Mouse (Mus musculus): ENCODE measurements around the gene Ppt2. TPM values are rescaled to one million over a fixed set of nuclear protein-coding genes. Genes with fewer than 3 reads are reported as not detected.
A peak's percentile ranks its signal among the peaks of the same experiment; 100 is the strongest.

Ppt2 gene
- polyA plus RNA-seq, 1 experiment from 2014 or later: 27.5 TPM

DNA sequence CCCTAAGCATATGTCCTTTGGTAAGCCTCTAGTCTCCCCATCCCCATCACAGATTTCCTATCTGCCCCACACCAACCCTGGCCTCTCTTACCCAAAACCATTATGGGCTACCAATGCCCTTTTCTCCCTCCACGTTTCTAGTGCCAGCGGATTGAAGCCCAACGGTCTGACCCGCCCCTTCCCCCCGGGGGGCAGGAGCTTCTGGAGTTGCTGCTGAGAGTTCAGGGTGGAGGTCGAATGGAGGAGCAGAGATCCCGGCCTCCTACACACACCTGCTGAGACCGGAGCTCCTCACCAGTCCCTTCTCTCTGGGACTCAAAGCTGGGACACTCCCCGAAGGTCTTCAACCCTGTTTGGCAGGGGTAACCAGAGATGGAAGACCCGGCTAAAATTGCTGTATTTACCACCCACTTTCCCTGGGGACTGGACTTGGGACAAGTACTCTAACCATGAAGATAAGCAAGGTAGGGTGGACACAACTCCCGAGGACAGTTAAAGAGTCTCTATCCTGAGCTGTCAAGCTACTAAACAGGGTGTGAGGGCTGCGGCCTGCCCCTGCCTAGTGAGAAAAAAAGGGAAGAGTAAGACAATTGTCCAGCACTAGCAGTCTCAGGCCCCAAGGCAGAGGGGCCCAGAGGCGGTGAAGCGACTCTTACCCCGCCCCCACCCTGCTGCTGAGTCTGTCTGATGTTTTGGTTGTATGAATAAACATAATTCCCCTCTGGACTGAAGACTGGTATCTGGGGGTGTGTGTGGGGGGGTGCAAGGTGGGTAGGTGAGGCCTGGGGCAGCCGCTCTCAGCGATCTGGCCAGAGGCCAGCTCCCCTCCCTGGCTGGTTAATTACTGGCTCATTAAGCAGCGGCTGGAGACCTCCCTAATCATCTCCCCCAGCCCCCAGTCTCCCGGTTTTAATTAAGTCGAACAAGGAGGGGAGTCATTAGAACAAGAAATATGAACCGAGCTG, 37.0 kb downstream of the Ppt2 start, which contains the start of gene Pbx2:
TSS of gene Pbx2 (plus strand) at position 238 of the 965 bp plus-strand sequence.
- no peaks in the 10 kb centered on the region for H3K9me3 ChIP-seq (replicated peaks)
- no peak for ATAC-seq (ENCODE audit: insufficient number of reproducible peaks, low FRiP score, low TSS enrichment, low read depth)
- H3K27ac ChIP-seq (replicated peaks): peak within 1 kb of the TSS; percentile 98
- peak within 1 kb of the TSS; percentile 78 for H3K4me3 ChIP-seq (replicated peaks)
- H3K4me2 ChIP-seq (replicated peaks): peak within 1 kb of the TSS; percentile 78
- H3K36me3 ChIP-seq: peaks cover 20% of the 10 kb centered on the region
- H3K4me1 ChIP-seq: peaks cover 75% of the 10 kb centered on the region
- H3K9ac ChIP-seq: peak within 1 kb of the TSS; percentile 93
- no peaks in the 10 kb centered on the region for H3K27me3 ChIP-seq
- 4% methylated on average over 21 of the region's 21 CpGs for WGBS

DNA sequence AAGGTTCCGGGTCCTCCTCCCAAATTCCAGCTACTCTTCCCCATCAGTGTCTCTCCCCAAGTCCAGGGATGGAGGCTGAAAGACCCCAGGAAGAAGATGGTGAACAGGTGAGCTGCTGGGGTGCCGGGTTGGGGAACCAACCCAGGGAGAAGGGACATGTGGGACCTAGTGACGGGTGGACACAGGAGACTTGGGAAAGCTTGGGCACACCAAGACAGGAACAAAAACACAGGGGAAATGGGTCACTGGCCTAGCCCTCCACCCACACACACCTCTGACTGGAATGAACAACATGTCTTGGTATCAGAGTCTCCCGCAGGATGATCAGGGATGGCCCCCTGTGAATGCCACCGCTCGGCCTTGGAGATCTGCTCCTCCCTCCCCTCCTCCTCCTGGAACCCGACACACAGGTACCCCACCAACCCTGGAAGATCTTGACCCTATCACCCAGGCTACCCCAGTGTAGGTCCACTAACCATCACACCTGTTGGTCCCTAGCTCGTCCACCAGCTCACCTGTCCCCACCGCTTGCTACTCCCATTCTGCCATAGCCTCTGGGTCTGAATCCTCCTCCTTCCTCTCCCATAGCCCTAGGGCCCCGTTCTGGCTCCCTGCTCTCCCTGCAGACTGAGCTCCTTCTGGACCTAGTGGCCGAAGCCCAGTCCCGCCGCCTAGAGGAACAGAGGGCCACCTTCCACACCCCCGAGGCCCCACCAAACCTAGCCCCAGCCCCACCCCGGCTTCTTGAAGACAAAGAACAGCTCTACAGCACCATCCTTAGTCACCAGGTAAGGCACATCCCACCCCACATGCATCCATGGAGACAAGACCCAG, 37.9 kb downstream of the Ppt2 start:
- Histone ChIP-seq H3K36me3 (peaks cover 11% of the 10 kb centered on the region), H3K27me3 (no peaks in the 10 kb centered on the region), H3K4me3 (replicated peaks) (peak overlapping the region; percentile 16; the same call in 1 of the 2 replicates), H3K9ac (no peak overlapping the region), H3K27ac (replicated peaks) (peak overlapping the region; percentile 98), H3K9me3 (replicated peaks) (no peaks in the 10 kb centered on the region), H3K4me2 (replicated peaks) (peak overlapping the region; percentile 78), H3K4me1 (peaks cover 72% of the 10 kb centered on the region)
- WGBS: 63% methylated on average over 15 of the region's 15 CpGs
- no peak for ATAC-seq (ENCODE audit: insufficient number of reproducible peaks, low FRiP score, low TSS enrichment, low read depth)

DNA sequence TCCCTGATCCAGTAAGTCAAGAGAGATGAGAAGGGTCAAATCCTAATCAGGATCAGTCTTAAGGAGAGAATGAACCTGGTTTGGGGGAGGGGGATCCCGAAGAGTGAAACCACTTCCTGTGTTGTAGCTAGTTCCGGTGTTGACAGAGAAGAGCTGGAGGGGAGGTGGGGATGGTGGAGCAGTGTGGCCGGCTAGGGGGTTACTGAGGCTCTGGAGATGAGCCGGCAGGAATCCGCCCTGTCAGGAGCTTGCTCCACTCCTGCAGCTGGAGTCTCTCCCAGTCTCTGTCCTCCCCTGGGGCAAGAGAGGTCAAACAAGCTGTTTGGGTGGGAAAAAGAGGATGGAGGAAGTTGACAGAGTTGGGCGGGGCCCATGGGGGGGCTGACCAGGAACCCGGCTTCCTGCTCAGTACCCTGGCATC, 38.6 kb downstream of the Ppt2 start, which contains the start of gene Gpsm3:
TSS of gene Gpsm3 (plus strand) at position 126 of the 421 bp plus-strand sequence.
- peak within 1 kb of the TSS; percentile 98 for H3K27ac ChIP-seq (replicated peaks)
- peak within 1 kb of the TSS; percentile 78 for H3K4me2 ChIP-seq (replicated peaks)
- no peak for ATAC-seq (ENCODE audit: insufficient number of reproducible peaks, low FRiP score, low TSS enrichment, low read depth)
- peak within 1 kb of the TSS; percentile 16; the same call in 1 of the 2 replicates for H3K4me3 ChIP-seq (replicated peaks)
- no peaks in the 10 kb centered on the region for H3K9me3 ChIP-seq (replicated peaks)
- peaks cover 67% of the 10 kb centered on the region for H3K4me1 ChIP-seq
- H3K27me3 ChIP-seq: no peaks in the 10 kb centered on the region
- 14% methylated on average over 7 of the region's 7 CpGs for WGBS
- H3K9ac ChIP-seq: no peak within 1 kb of the TSS
- peaks cover 4% of the 10 kb centered on the region for H3K36me3 ChIP-seq

DNA sequence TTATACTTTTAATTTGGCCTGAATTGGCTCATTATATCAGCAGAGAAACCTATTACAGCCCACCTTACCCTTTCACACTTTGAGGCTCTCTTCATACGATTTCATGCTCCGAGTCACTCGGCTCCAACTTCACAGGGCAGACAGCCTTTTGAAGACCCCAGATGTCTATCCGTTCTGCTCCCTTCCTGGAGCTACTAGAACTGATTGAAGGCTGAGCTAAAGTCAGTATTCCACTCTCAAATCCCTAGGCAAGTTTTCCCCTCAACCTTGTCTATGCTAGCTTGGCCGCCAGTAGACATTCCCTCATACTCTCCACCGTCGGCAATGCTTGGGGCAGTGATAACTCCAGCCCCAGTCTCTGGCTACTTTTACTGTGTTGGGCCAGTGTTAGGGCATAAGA, 39.1 kb downstream of the Ppt2 start:
- H3K9ac ChIP-seq: no peak overlapping the region
- WGBS: 29% methylated on average over 7 of the region's 7 CpGs

DNA sequence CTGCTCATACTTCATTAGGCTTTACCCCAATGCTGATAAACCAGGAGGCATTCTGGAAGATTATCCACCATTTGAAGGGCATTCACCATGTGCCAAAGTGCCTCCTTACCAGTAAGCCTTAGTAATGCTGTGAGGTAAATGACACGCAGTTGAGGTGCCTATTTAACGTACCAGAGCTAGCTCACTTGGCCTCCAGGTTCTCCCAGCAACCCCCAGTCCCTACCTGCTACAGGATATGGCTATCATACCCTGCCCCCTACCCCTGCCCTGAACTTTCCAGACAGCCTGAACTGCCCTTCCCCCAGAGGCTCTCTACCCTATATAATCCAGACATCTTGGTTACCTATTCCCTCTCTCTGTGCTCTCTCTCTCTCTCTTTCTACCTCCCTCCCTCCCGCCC, 39.5 kb downstream of the Ppt2 start:
- H3K4me1 ChIP-seq: peaks cover 58% of the 10 kb centered on the region
- H3K27ac ChIP-seq (replicated peaks): no peak overlapping the region
- 49% methylated on average over 3 of the region's 3 CpGs for WGBS
- H3K9ac ChIP-seq: no peak overlapping the region
- no peaks in the 10 kb centered on the region for H3K27me3 ChIP-seq
- no peak overlapping the region for H3K4me3 ChIP-seq (replicated peaks)
- no peaks in the 10 kb centered on the region for H3K9me3 ChIP-seq (replicated peaks)
- no peak for ATAC-seq (ENCODE audit: insufficient number of reproducible peaks, low FRiP score, low TSS enrichment, low read depth)
- H3K36me3 ChIP-seq: no peaks in the 10 kb centered on the region
- no peak overlapping the region for H3K4me2 ChIP-seq (replicated peaks)

More for the DNA sequence above, 39.1 kb downstream of the Ppt2 start:
- H3K4me3 ChIP-seq (replicated peaks): no peak overlapping the region
- no peak overlapping the region for H3K27ac ChIP-seq (replicated peaks)
- H3K36me3 ChIP-seq: no peaks in the 10 kb centered on the region
- H3K4me1 ChIP-seq: peaks cover 63% of the 10 kb centered on the region
- no peak overlapping the region; the same call in 1 of the 2 replicates for H3K4me2 ChIP-seq (replicated peaks)
- no peaks in the 10 kb centered on the region for H3K9me3 ChIP-seq (replicated peaks)
- H3K27me3 ChIP-seq: no peaks in the 10 kb centered on the region
- no peak for ATAC-seq (ENCODE audit: insufficient number of reproducible peaks, low FRiP score, low TSS enrichment, low read depth)

DNA sequence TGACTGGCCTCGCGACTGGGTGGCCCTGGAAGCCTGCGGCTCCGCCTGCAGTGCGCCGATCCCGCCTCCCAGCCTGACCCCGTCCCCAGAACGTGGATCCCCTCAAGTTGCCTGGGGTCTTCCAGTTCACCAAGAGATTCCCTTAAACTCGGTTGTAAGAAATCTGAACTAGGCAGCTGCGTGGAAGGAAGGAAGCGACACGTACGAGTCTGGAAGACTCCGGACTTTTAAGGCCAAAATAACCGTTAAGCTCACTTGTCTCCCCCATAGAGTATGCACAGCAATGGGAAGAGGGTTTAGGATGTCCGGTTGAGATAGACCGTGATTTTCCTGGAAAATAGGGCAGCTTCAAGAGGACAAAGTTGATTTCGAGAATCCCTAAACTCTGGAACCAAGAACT, 40.5 kb downstream of the Ppt2 start:
- WGBS: 3% methylated on average over 19 of the region's 19 CpGs
- Histone ChIP-seq H3K9ac (peak overlapping the region; percentile 90), H3K4me3 (replicated peaks) (peak overlapping the region; percentile 84), H3K4me1 (peaks cover 51% of the 10 kb centered on the region), H3K36me3 (no peaks in the 10 kb centered on the region), H3K4me2 (replicated peaks) (peak overlapping the region; percentile 95), H3K27ac (replicated peaks) (peak overlapping the region; percentile 98), H3K9me3 (replicated peaks) (no peaks in the 10 kb centered on the region), H3K27me3 (no peaks in the 10 kb centered on the region)
- ATAC-seq (ENCODE audit: insufficient number of reproducible peaks, low FRiP score, low TSS enrichment, low read depth): no peak

DNA sequence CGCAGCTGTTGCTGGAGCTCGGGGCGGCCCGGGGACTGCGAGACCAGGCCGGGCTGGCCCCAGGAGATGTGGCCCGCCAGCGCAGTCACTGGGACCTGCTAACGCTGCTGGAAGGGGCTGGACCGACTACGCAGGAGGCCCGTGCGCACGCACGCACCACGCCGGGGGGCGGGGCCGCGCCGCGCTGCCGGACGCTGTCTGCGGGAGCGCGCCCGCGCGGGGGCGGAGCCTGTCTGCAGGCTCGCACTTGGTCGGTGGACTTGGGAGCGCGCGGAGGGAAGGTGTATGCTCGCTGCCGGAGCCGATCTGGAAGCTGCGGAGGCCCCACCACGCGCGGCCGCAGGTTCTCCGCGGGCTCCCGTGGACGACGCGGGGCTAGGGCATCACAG, 40.9 kb downstream of the Ppt2 start:
- H3K4me1 ChIP-seq: peaks cover 51% of the 10 kb centered on the region
- H3K36me3 ChIP-seq: no peaks in the 10 kb centered on the region
- H3K27me3 ChIP-seq: no peaks in the 10 kb centered on the region
- WGBS: 0% methylated on average over 50 of the region's 50 CpGs
- H3K9ac ChIP-seq: peak overlapping the region; percentile 90
- peak; percentile 87 for ATAC-seq (ENCODE audit: insufficient number of reproducible peaks, low FRiP score, low TSS enrichment, low read depth)
- H3K9me3 ChIP-seq (replicated peaks): no peaks in the 10 kb centered on the region
- H3K4me2 ChIP-seq (replicated peaks): peak overlapping the region; percentile 95
- H3K4me3 ChIP-seq (replicated peaks): peak overlapping the region; percentile 84
- H3K27ac ChIP-seq (replicated peaks): peak overlapping the region; percentile 98

DNA sequence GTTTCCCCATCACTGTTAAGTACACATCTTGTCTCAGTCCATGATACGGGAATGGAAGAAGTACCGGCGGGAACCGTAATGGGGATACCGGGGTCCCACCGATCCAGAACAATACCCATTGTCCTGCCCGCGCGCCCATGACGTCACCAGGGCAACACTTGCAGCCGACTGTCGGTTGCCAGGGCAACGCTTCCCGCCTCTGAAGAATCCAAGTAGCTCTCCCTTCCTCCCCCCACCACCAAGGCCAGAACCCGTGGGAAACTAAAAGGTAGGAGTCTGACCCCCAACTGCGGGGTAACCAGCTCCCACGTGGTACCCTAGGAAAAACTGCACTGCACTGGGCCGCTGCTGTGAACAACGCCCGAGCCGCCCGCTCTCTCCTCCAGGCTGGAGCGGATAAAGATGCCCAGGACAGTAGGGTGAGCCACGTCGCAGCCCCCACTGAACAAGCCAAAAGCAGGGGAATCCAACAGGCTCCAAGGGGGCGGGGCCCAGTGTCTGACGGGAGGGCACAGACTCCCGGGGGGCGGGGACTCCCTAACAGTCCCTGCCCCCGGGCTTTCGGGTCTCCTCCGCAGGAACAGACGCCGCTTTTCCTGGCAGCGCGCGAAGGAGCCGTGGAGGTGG, 41.4 kb downstream of the Ppt2 start:
- peaks cover 51% of the 10 kb centered on the region for H3K4me1 ChIP-seq
- under 1% methylated on average over 38 of the region's 38 CpGs for WGBS
- H3K9me3 ChIP-seq (replicated peaks): no peaks in the 10 kb centered on the region
- peak; percentile 89 for ATAC-seq (ENCODE audit: insufficient number of reproducible peaks, low FRiP score, low TSS enrichment, low read depth)
- no peaks in the 10 kb centered on the region for H3K27me3 ChIP-seq
- H3K9ac ChIP-seq: peak overlapping the region; percentile 90
- H3K36me3 ChIP-seq: no peaks in the 10 kb centered on the region
- peak overlapping the region; percentile 84 for H3K4me3 ChIP-seq (replicated peaks)
- H3K4me2 ChIP-seq (replicated peaks): peak overlapping the region; percentile 95
- peak overlapping the region; percentile 98 for H3K27ac ChIP-seq (replicated peaks)

DNA sequence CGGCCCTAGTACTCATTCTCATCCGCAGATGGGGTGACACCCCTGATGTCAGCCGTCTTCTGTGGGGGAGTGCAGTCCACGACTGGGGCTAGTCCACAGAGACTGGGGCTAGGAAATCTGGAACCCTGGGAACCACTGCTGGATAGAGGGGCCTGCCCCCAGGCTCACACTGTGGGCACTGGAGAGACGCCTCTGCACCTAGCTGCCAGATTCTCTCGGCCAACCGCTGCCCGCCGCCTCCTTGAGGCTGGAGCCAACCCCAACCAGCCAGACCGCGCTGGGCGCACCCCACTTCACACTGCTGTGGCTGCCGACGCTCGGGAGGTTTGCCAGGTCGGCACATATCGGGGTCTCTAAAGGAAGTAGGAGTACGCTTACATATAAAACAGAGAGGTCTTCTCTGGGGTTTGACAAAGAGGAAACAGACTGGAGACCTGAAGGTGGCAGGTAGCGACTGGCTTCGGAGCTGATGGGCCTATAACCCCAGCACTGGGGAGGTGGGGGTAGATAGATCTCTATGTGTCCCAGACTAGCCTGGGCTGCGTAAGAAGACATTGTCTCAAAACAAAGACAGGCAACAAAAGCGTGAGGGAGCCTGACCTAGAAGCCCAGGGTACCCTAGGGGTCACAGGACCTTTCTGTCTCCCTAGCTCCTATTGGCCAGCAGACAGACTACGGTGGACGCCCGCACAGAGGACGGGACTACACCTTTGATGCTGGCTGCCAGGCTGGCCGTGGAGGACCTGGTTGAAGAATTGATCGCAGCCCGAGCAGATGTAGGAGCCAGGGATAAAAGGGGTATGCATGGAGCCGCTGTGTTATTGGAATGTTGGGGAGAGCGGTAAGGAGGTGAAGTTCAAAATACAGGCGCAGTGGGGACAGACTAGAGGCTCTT, 42.2 kb downstream of the Ppt2 start:
- Histone ChIP-seq H3K9ac (peak overlapping the region; percentile 90), H3K27me3 (no peaks in the 10 kb centered on the region), H3K4me1 (peaks cover 45% of the 10 kb centered on the region), H3K9me3 (replicated peaks) (no peaks in the 10 kb centered on the region), H3K4me3 (replicated peaks) (peak overlapping the region; percentile 84), H3K4me2 (replicated peaks) (peak overlapping the region; percentile 95), H3K27ac (replicated peaks) (peak overlapping the region; percentile 98), H3K36me3 (no peaks in the 10 kb centered on the region)
- 23% methylated on average over 32 of the region's 32 CpGs for whole genome bisulfite sequencing
- no peak for ATAC-seq (ENCODE audit: insufficient number of reproducible peaks, low FRiP score, low TSS enrichment, low read depth)

DNA sequence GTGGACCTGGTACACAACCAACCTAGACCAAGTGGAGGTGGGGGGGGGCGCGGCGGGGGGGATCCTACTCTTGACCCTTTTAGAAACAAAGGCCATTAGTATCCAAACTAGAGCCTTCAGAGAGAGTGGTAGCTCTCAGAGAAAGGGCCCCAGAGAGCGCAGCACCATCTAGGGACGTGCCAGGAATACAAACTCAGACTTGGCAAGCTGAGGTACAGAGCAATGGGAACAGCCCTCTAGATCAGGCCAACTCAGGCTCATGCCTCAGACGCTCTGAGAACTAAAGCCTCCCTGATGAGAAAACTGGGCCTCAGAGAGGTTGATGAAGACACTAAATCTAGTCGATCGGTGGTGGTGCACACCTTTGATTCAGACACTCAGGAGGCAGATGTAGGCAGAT, 43.2 kb downstream of the Ppt2 start:
- Histone ChIP-seq H3K36me3 (no peaks in the 10 kb centered on the region), H3K9me3 (replicated peaks) (no peaks in the 10 kb centered on the region), H3K4me3 (replicated peaks) (no peak overlapping the region), H3K9ac (no peak overlapping the region), H3K27ac (replicated peaks) (no peak overlapping the region), H3K27me3 (no peaks in the 10 kb centered on the region), H3K4me1 (peaks cover 35% of the 10 kb centered on the region), H3K4me2 (replicated peaks) (no peak overlapping the region)
- ATAC-seq (ENCODE audit: insufficient number of reproducible peaks, low FRiP score, low TSS enrichment, low read depth): no peak
- 87% methylated on average over 8 of the region's 8 CpGs for WGBS
